ENCODE assay signal across 9 mouse cellular contexts in the genomic region with DNA sequence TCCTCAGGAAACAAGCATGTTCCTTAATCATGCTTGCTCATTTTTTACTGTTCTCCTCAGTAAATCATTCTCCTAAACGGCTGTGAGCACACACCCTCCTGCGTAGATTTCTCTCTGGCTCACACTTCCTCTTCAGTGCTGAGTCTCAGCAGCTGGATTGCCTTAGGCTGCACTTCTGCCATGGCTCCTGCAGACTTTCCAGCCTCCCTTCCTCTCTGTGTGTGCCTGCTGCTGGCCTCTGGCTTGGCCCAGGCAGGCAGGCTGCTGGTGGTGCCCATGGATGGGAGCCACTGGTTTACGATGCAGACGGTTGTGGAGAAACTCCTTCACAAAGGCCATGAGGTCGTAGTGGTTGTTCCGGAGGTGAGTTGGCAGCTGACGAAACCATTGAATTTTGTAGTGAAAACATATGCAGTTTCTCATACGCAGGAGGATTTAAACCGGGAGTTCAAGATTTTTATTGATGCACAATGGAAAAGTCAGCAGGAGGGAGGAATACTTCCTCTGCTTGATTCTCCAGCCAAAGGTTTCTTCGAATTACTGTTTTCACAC. TPM values are rescaled to one million over a fixed set of nuclear protein-coding genes. Genes with fewer than 3 reads are reported as not detected.
A peak's percentile ranks its signal among the peaks of the same experiment; 100 is the strongest.
DNase-seq lines count a peak whose midpoint lies in the region; ATAC-seq and TF ChIP-seq lines count a peak whose summit lies in the region.
"Had no signal": no experiment of that assay in that cellular context is flagged by ENCODE, and none has a peak within 500 bp of the region (broad histone marks: within the 10 kb centered on the region; RNA-seq: fewer than 3 reads in every experiment).

Ugt1a7c (plus strand) TSS at position 122 of the 552 bp plus-strand sequence.

- peak; percentile 8 for DNase-seq in gastrocnemius, postnatal 14 days
- no peak for DNase-seq in gastrocnemius, adult 8-10 months (ENCODE audit: low spot score in 2 of 2)
- DNase-seq in heart, postnatal 36 days, result peak; percentile 22 to 42
- peak; percentile 24 for DNase-seq in skeletal muscle tissue, adult 2 months (ENCODE audit: low read depth, low spot score)
- DNase-seq in layer of hippocampus, postnatal 25 days (ENCODE audit: extremely low spot score in 1 of 2, low spot score in 1 of 2), result no peak
- no peak for DNase-seq in cerebellum, adult 18-20 months
- DNase-seq: liver, embryonic 13.5 days had no signal

- H3K9me3 ChIP-seq in limb, embryonic 15.5 days, result no peaks in the 10 kb centered on the region
- H3K9me3 ChIP-seq: liver, embryonic 13.5 days had no signal

- no peaks in the 10 kb centered on the region for H3K36me3 ChIP-seq in limb, embryonic 15.5 days
- H3K36me3 ChIP-seq: liver, embryonic 13.5 days had no signal

- H3K27me3 ChIP-seq in limb, embryonic 15.5 days, result no peaks in the 10 kb centered on the region
- H3K27me3 ChIP-seq: liver, embryonic 13.5 days had no signal

- ATAC-seq in limb, embryonic 15.5 days (ENCODE audit: insufficient number of reproducible peaks, low FRiP score, low TSS enrichment, low read depth), result peak; percentile 79

- peak within 1 kb of the TSS; percentile 43 for H3K4me2 ChIP-seq in limb, embryonic 15.5 days
- H3K4me2 ChIP-seq: liver, embryonic 13.5 days had no signal

- TF ChIP-seq POLR2A in bone marrow macrophage, adult 2 months (IDR thresholded peaks at IDR 0.05; ENCODE audit: borderline replicate concordance, low read depth, low read length), result 0 out of 2 replicates have a peak, but pooled peaks have one; percentile 35

- H3K9ac ChIP-seq in limb, embryonic 15.5 days, result no peak within 1 kb of the TSS
- H3K9ac ChIP-seq: liver, embryonic 13.5 days had no signal

- peaks cover 19% of the 10 kb centered on the region for H3K4me1 ChIP-seq in bone marrow macrophage, adult 2 months (ENCODE audit: control insufficient read depth, insufficient read depth, low read length)
- H3K4me1 ChIP-seq in limb, embryonic 15.5 days, result peaks cover 15% of the 10 kb centered on the region; the same call in 1 of the 2 replicates
- H3K4me1 ChIP-seq: liver, embryonic 13.5 days had no signal

- intact Hi-C loops in gastrocnemius, postnatal 14 days (cut with DNase I; ENCODE audit: low total_unique reads), result no loop called here
- intact Hi-C loops in heart, postnatal 36 days (cut with DNase I), result no loop called here

- peak within 1 kb of the TSS; percentile 99 for H3K27ac ChIP-seq in bone marrow macrophage, adult 2 months (ENCODE audit: insufficient read depth, low read depth, low read length)
- peak within 1 kb of the TSS; percentile 86 for H3K27ac ChIP-seq in limb, embryonic 15.5 days
- H3K27ac ChIP-seq: liver, embryonic 13.5 days had no signal

- peak within 1 kb of the TSS; percentile 83 for H3K4me3 ChIP-seq in bone marrow macrophage, adult 2 months (ENCODE audit: insufficient read depth, low read length)
- H3K4me3 ChIP-seq in limb, embryonic 15.5 days, result peak within 1 kb of the TSS; percentile 16; the same call in 1 of the 2 replicates
- H3K4me3 ChIP-seq: liver, embryonic 13.5 days had no signal

- 9% methylated on average over 10 of the region's 10 CpGs for WGBS in limb, embryonic 15.5 days

- no peak for TF ChIP-seq CTCF in bone marrow macrophage, adult 2 months (IDR thresholded peaks at IDR 0.05; ENCODE audit: low read depth, low read length)

RNA-seq across cellular contexts. Expression of gene Ugt1a7c, which starts in this region (rescaled TPM):
- total RNA-seq in gastrocnemius, postnatal 14 days (2021), result under 1 TPM; 0.60 to 0.94 TPM
- total RNA-seq in gastrocnemius, adult 8-10 months (2022), result under 1 TPM in 2 of 4 experiments, not detected in 2; 0.11 to 0.44 TPM
- 130 and 184 TPM in 2 replicates for polyA plus RNA-seq in bone marrow macrophage, adult 2 months (2012; ENCODE audit: insufficient read depth, insufficient read length, missing spikeins)
- 1 to 10 TPM; 1.2 to 2.6 TPM for total RNA-seq in heart, postnatal 36 days (2021)
- 4.2 and 4.6 TPM in 2 replicates for polyA plus RNA-seq in limb, embryonic 15.5 days (2015; fragmentation: Nextera tagmentation; extraction: Ambion mirVana)
- under 1 TPM; 0.31 to 0.57 TPM for total RNA-seq in layer of hippocampus, postnatal 25 days (2021)

Comparison
In these comparisons a context has a peak if more than half of its experiments do, and no peak if none do; other contexts are left out.
1. RNA of gene Ugt1a7c (polyA plus RNA-seq): 130 to 184 TPM in bone marrow macrophage, adult 2 months; 4.2 to 4.6 TPM in limb, embryonic 15.5 days; every median in the first group is over 10 times any median in the second.
2. Peak in DNase-seq in gastrocnemius, postnatal 14 days; RNA of the gene not detected or under 1 TPM.
3. DNase-seq: peak in heart, postnatal 36 days (2 of 2) and skeletal muscle tissue, adult 2 months (single experiment); none in gastrocnemius, adult 8-10 months (0 of 2), layer of hippocampus, postnatal 25 days (0 of 2) and cerebellum, adult 18-20 months (0 of 2).